Mouse (Mus musculus): ENCODE data around the gene Zfp961. TPM values are rescaled to one million over a fixed set of nuclear protein-coding genes. Genes with fewer than 3 reads are reported as not detected.
A peak's percentile ranks its signal among the peaks of the same experiment; 100 is the strongest.
"Not testable (repeated sequence)": the region's sequence is repeated elsewhere in the genome, so short reads cannot be mapped to it uniquely, and the experiment has no call there.

The Zfp961 gene
- 20.0 and 22.2 TPM in 2 replicates for polyA plus RNA-seq (2015; fragmentation: Nextera tagmentation; extraction: Ambion mirVana)

DNA sequence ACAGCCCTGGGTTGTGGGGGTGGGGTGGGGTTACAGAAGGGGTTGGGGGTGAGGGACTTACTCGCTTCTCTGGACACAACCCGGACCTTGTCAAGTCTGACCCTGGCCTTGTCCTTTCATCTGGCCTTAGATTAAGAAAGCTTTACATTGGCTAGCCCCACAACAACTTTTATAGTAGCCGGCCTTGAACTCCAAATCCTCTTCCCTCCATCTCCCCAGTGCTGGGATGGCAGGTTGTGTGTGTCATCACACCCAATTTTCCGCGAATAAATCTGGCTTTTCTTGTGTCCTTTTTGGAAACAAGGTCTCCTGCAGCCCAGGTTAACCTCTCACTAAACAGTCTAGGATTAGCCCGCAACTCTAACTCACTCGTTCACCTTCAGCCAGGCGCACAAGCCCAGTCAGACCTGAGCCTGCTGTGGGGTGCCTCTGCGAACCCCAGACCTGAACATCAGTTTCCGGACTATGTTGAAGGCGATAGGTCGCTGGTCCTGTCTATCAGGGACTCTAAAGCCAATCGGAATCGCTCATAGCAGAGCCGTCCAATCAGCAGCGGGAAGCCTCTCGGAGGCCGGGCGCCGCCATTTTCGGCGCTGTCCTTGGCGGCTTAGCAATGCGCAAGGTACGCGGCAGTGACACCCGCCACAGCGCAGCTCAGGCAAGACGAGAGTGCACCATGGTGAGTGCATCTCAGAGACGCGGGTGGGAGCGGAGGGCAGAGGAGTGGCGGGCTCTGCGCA, at the start of gene Zfp961:
Gene Zfp961 (plus strand): TSS at position 557 of the 740 bp plus-strand sequence.
- Histone ChIP-seq H3K4me3 (replicated peaks; ENCODE audit: low read length) (peak within 1 kb of the TSS; percentile 71), H3K9me3 (replicated peaks; ENCODE audit: control insufficient read depth, low read length) (no peaks in the 10 kb centered on the region; the same call in 1 of the 2 replicates), H3K27ac (ENCODE audit: low read length) (peak within 1 kb of the TSS; percentile 84), H3K4me1 (ENCODE audit: control insufficient read depth, insufficient read depth, low read length) (peaks cover 8% of the 10 kb centered on the region), H3K36me3 (ENCODE audit: control insufficient read depth, insufficient read depth, low read length) (peaks cover 6% of the 10 kb centered on the region; the same call in 1 of the 2 replicates), H3K9ac (ENCODE audit: low read length) (peak within 1 kb of the TSS; percentile 89), H3K27me3 (ENCODE audit: control insufficient read depth, insufficient read depth, low read length) (no peaks in the 10 kb centered on the region), H3K4me2 (ENCODE audit: low read depth, low read length) (peak within 1 kb of the TSS; percentile 69)
- 3% methylated on average over 34 of the region's 34 CpGs for WGBS
- peak; percentile 100 for ATAC-seq (ENCODE audit: insufficient read depth, low FRiP score)

DNA sequence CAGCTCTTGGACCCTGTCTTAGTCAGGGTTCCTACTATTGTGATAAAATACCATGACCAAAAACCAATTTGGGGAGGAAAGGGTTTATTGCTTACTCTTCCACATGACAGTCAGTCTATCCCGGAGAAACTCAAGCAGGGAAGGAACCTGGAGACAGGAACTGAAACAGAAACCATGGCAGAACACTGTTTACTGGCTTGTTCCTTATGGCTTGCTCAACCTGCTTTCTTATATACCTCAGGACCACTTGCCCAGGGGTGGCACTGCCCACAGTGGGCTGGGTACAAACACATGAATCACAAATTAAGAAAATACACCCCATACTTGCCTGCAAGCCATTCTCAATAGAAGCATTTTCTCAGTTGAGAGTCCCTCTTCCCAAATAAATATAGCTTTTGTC, 47.8 kb upstream of the Zfp961 start:
- WGBS = 52% methylated on average over 1 of the region's 1 CpGs
- H3K27me3 ChIP-seq (ENCODE audit: control insufficient read depth, insufficient read depth, low read length); H3K9me3 ChIP-seq (replicated peaks; ENCODE audit: control insufficient read depth, low read length); H3K4me1 ChIP-seq (ENCODE audit: control insufficient read depth, insufficient read depth, low read length); H3K4me3 ChIP-seq (replicated peaks; ENCODE audit: low read length); H3K9ac ChIP-seq (ENCODE audit: low read length); H3K36me3 ChIP-seq (ENCODE audit: control insufficient read depth, insufficient read depth, low read length); H3K4me2 ChIP-seq (ENCODE audit: low read depth, low read length); H3K27ac ChIP-seq (ENCODE audit: low read length); ATAC-seq (ENCODE audit: insufficient read depth, low FRiP score): not testable (repeated sequence)

DNA sequence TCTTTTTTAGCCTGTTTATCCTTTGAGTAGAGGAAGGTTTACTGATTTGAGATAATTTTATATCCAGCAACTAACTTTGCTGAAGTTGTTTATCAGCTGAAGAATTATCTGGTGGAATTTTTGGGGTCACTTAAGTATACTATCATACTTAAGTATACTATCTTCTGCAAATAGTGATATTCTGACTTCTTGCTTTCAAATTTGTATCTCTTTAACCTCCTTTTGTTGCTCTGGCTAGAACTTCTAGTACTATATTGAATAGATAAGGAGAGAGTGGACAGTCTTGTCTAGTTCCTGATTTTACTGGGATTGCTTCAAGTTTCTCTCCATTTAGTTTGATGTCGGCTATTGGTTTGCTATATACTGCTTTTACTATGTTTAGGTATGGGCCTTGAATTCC, 44.0 kb upstream of the Zfp961 start:
- no peaks in the 10 kb centered on the region for H3K27me3 ChIP-seq (ENCODE audit: control insufficient read depth, insufficient read depth, low read length)
- H3K27ac ChIP-seq (ENCODE audit: low read length) = no peak overlapping the region
- H3K9me3 ChIP-seq (replicated peaks; ENCODE audit: control insufficient read depth, low read length) = 0 out of 2 replicates have a peak, but pooled peaks cover 4% of the 10 kb centered on the region
- no peak for ATAC-seq (ENCODE audit: insufficient read depth, low FRiP score)
- H3K4me1 ChIP-seq (ENCODE audit: control insufficient read depth, insufficient read depth, low read length) = peaks cover 7% of the 10 kb centered on the region; the same call in 1 of the 2 replicates
- H3K9ac ChIP-seq (ENCODE audit: low read length) = no peak overlapping the region
- 96% methylated on average over 1 of the region's 1 CpGs for WGBS
- no peak overlapping the region for H3K4me3 ChIP-seq (replicated peaks; ENCODE audit: low read length)
- H3K4me2 ChIP-seq (ENCODE audit: low read depth, low read length) = no peak overlapping the region
- H3K36me3 ChIP-seq (ENCODE audit: control insufficient read depth, insufficient read depth, low read length) = no peaks in the 10 kb centered on the region

DNA sequence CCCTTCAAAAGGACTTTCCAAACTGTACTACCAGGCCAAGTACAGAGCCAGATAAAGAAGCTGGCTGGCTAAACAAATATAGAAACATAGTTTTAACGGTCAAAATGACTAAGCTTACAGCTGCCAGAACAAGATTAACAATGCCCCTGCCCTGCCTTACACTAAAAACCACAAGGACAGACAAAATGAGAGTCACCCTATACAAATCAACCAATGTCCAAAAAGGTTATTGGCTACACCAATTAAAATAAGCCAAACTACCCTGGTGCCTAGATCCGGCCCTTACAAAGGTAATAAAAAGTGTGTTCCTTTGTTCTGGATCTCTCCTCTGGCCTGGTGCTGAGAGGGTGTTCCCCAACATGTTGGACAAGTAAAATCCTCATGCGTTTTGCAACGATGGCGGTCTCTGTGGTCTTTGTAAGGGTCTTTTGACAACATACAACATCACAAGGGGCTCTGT, 43.0 kb upstream of the Zfp961 start:
- Histone ChIP-seq H3K9me3 (replicated peaks; ENCODE audit: control insufficient read depth, low read length) (0 out of 2 replicates have a peak, but pooled peaks cover 4% of the 10 kb centered on the region), H3K4me2 (ENCODE audit: low read depth, low read length) (peak overlapping the region; percentile 76), H3K4me3 (replicated peaks; ENCODE audit: low read length) (peak overlapping the region; percentile 59), H3K27ac (ENCODE audit: low read length) (peak overlapping the region; percentile 95), H3K27me3 (ENCODE audit: control insufficient read depth, insufficient read depth, low read length) (no peaks in the 10 kb centered on the region), H3K9ac (ENCODE audit: low read length) (peak overlapping the region; percentile 84), H3K36me3 (ENCODE audit: control insufficient read depth, insufficient read depth, low read length) (no peaks in the 10 kb centered on the region), H3K4me1 (ENCODE audit: control insufficient read depth, insufficient read depth, low read length) (peaks cover 7% of the 10 kb centered on the region; the same call in 1 of the 2 replicates)
- WGBS = 91% methylated on average over 5 of the region's 5 CpGs
- no peak for ATAC-seq (ENCODE audit: insufficient read depth, low FRiP score)

DNA sequence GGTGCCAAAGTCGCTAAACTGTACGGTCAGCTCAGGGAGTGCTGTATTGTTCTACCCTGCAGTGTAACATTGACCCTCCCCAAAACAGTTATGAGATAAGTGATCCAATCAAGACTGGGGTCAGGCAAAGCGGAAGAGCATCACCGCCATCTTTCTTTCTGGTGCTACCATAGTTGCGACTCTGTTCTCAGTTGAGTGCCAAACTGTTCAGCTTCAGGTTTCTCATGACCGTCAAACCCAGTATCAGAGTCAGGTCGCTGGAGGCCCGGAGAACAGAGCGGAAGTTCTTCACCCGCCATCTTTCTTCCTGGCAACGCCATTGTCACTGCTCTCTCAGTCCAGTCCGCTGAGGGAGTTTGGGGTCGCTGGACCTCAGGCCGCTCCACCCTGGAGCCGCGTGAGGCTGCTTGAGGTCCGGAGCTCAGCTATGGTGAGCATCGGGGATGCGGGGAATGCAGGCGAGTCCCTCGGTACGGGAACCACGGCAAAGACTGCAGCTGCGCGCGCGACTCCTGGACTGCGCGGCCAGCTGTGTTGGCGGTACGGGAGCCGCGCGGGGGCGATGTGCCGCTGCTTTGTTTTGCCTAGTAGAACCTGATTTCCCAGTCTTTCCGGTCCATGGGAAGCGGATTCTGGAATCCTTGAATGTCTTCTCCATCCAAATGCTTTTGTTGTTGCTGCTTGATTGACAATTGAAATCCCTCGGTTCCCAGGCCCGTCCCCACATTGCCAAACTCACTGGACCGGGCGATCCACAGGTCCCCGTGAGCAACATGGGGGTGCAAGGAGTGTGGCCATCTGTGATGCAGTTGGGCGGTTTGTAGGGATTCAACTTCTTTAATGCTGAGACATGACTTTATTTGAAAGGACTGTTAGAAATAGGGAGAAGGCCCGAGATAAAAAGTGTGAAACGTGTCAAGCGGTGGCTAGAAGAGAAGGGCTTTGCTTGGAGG, 42.3 kb upstream of the Zfp961 start, which contains the start of the genes Zfp882 and Zfp617:
Gene Zfp882 (plus strand): TSS at position 300 of the 953 bp plus-strand sequence.
Gene Zfp617 (plus strand): TSS at position 327 of the 953 bp plus-strand sequence.
- peak within 1 kb of the TSS; percentile 95 for H3K27ac ChIP-seq (ENCODE audit: low read length)
- H3K36me3 ChIP-seq (ENCODE audit: control insufficient read depth, insufficient read depth, low read length) = no peaks in the 10 kb centered on the region
- peaks cover 7% of the 10 kb centered on the region; the same call in 1 of the 2 replicates for H3K4me1 ChIP-seq (ENCODE audit: control insufficient read depth, insufficient read depth, low read length)
- 5% methylated on average over 47 of the region's 47 CpGs for WGBS
- H3K9me3 ChIP-seq (replicated peaks; ENCODE audit: control insufficient read depth, low read length) = 0 out of 2 replicates have a peak, but pooled peaks cover 4% of the 10 kb centered on the region
- ATAC-seq (ENCODE audit: insufficient read depth, low FRiP score) = peak; percentile 94
- H3K9ac ChIP-seq (ENCODE audit: low read length) = peak within 1 kb of the TSS; percentile 84
- H3K4me2 ChIP-seq (ENCODE audit: low read depth, low read length) = peak within 1 kb of the TSS; percentile 76
- no peaks in the 10 kb centered on the region for H3K27me3 ChIP-seq (ENCODE audit: control insufficient read depth, insufficient read depth, low read length)
- peak within 1 kb of the TSS; percentile 59 for H3K4me3 ChIP-seq (replicated peaks; ENCODE audit: low read length)

DNA sequence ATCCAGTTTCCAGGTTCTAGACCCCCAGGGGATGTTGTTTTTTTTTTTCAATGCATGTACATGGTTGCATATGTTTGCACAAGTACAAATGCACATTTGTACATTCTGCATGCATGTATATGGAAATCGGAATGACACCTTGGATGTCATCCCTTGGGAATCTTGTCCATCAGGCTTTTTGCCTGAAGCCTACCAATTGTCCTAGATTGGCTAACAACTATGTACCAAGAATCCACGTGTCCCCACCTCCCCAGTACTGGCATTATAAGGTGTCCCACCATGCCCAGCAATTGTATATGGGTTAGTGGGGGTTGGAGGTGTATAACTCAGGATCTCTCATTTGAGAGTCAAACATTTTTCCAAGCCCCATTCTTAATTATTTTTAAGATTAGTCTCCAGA, 38.6 kb upstream of the Zfp961 start:
- WGBS = 80% methylated on average over 2 of the region's 2 CpGs
- Histone ChIP-seq H3K4me3 (replicated peaks; ENCODE audit: low read length) (no peak overlapping the region), H3K36me3 (ENCODE audit: control insufficient read depth, insufficient read depth, low read length) (peaks cover 8% of the 10 kb centered on the region; the same call in 1 of the 2 replicates)

DNA sequence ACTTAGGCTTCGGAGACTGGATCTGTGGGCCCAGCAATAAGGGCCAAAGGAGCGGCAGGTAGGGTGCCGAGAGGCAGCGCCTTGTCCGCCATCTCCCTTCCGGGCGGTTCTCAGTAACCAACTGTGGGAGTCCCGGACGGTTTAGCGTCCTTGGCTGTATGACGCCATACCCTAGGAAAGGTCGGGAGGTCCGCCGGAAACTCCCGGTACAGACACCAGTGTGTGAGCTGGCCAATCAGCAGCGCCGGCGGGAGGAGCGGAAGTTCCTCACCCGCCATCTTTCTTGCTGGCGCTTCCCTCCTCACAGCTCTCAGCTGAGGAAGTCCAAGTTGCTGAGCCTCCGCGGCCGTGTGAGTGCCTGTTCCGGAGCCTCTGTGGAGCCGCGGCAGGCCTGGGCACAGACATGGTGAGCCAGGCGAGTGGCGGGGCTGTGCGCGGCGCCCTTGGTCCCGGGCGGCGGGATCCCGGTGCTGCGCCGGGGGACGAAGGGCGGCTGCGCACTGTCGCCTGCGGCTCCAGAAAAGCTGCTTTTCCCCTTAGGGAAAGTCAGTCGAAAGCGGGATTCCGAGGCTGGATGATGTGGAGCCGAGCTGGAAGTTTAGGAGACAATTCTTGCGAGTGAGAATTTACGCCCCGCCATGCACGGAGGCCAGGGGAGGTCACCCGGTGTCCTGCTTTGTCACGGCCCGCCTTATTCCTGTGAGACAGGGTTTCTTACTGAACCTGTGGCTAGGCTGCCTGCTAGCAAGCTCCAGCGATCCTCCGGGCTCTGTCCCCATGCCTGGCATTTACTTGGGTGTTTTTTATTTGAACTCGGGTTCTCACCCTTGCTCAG, 28.1 kb upstream of the Zfp961 start:
- WGBS = under 1% methylated on average over 57 of the region's 57 CpGs
- Histone ChIP-seq H3K4me1 (ENCODE audit: control insufficient read depth, insufficient read depth, low read length) (peaks cover 3% of the 10 kb centered on the region; the same call in 1 of the 2 replicates), H3K9ac (ENCODE audit: low read length) (peak overlapping the region; percentile 84), H3K9me3 (replicated peaks; ENCODE audit: control insufficient read depth, low read length) (no peaks in the 10 kb centered on the region), H3K4me3 (replicated peaks; ENCODE audit: low read length) (peak overlapping the region; percentile 82), H3K27ac (ENCODE audit: low read length) (peak overlapping the region; percentile 99), H3K36me3 (ENCODE audit: control insufficient read depth, insufficient read depth, low read length) (no peaks in the 10 kb centered on the region), H3K4me2 (ENCODE audit: low read depth, low read length) (peak overlapping the region; percentile 77), H3K27me3 (ENCODE audit: control insufficient read depth, insufficient read depth, low read length) (no peaks in the 10 kb centered on the region)
- ATAC-seq (ENCODE audit: insufficient read depth, low FRiP score) = peak; percentile 100

More for the DNA sequence above, 38.6 kb upstream of the Zfp961 start:
- ATAC-seq (ENCODE audit: insufficient read depth, low FRiP score) = no peak
- Histone ChIP-seq H3K4me2 (ENCODE audit: low read depth, low read length) (no peak overlapping the region), H3K9ac (ENCODE audit: low read length) (no peak overlapping the region), H3K9me3 (replicated peaks; ENCODE audit: control insufficient read depth, low read length) (0 out of 2 replicates have a peak, but pooled peaks cover 4% of the 10 kb centered on the region), H3K27me3 (ENCODE audit: control insufficient read depth, insufficient read depth, low read length) (no peaks in the 10 kb centered on the region), H3K27ac (ENCODE audit: low read length) (no peak overlapping the region), H3K4me1 (ENCODE audit: control insufficient read depth, insufficient read depth, low read length) (peaks cover 7% of the 10 kb centered on the region; the same call in 1 of the 2 replicates)

DNA sequence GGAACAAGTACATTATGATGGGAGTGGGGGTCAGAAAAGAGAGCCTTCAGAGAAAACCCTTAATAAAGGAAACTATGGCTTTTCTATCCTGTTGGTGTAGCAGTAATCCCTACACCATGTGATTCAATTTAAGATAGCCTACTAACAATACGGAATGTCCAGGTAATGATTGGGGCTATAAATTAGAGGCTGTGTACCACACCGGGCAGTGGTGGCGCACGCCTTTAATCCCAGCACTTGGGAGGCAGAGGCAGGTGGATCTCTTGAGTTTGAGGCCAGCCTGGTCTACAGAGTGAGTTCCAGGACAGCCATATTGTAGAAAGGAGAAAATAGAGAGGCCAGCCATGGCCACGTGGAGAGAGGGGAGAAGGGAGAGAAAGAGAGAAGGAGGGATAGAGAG, 25.0 kb upstream of the Zfp961 start:
- Histone ChIP-seq H3K4me3 (replicated peaks; ENCODE audit: low read length) (no peak overlapping the region), H3K27ac (ENCODE audit: low read length) (no peak overlapping the region), H3K4me1 (ENCODE audit: control insufficient read depth, insufficient read depth, low read length) (peaks cover 3% of the 10 kb centered on the region; the same call in 1 of the 2 replicates), H3K9ac (ENCODE audit: low read length) (no peak overlapping the region), H3K4me2 (ENCODE audit: low read depth, low read length) (no peak overlapping the region), H3K36me3 (ENCODE audit: control insufficient read depth, insufficient read depth, low read length) (peaks cover 19% of the 10 kb centered on the region), H3K27me3 (ENCODE audit: control insufficient read depth, insufficient read depth, low read length) (no peaks in the 10 kb centered on the region), H3K9me3 (replicated peaks; ENCODE audit: control insufficient read depth, low read length) (no peaks in the 10 kb centered on the region; the same call in 1 of the 2 replicates)
- ATAC-seq (ENCODE audit: insufficient read depth, low FRiP score) = no peak
- 97% methylated on average over 5 of the region's 5 CpGs for WGBS
